Mouse (Mus musculus) gonadal fat pad, adult 2 months (tissue): ENCODE data around the gene Mmp7. TPM values are rescaled to one million over a fixed set of nuclear protein-coding genes. Genes with fewer than 3 reads are reported as not detected.

ENCODE experiments used
- DNase-seq: peaks from one replicate; pipeline ENCODE4 v3.0.0-alpha.2; 2012; ENCODE audit warnings: low read depth
- polyA plus RNA-seq: library from polyadenylated mRNA; depleted of rRNA; stranded (reverse); fragments of >200 nt; gene quantifications from 2 replicates; pipeline ENCODE4 v1.2.3, GENCODE M21; 2012; rRNA removed

Gene Mmp7
- polyA plus RNA-seq, 1 experiment, result 41.6 TPM

- no peak for DNase-seq
These were observed 52.3 kb downstream of the Mmp7 start for GRCm38 (mm10) chr9:7744156-7744555.

- no peak for DNase-seq
These were observed 57.0 kb downstream of the Mmp7 start for GRCm38 (mm10) chr9:7748881-7749280.

Other genes starting within 250 kb of the Mmp7 start
- 0.23 and 0.34 TPM in 2 replicates for gene Mmp3, start 246.3 kb upstream of the Mmp7 start, polyA plus RNA-seq
- not detected in 2 replicates for gene Mmp10, start 189.7 kb upstream of the Mmp7 start, polyA plus RNA-seq
- gene Mmp8, start 133.6 kb upstream of the Mmp7 start, polyA plus RNA-seq, result 0.08 TPM in 1 of 2 replicates, not detected in the other
- 0.15 and 0.27 TPM in 2 replicates for gene Mmp27, start 120.7 kb upstream of the Mmp7 start, polyA plus RNA-seq
- not detected in 2 replicates for gene Mmp20, start 63.9 kb upstream of the Mmp7 start, polyA plus RNA-seq
- gene Tmem123, start 72.0 kb downstream of the Mmp7 start, polyA plus RNA-seq, result 80.9 and 81.0 TPM in 2 replicates
- gene Birc2, start 145.0 kb downstream of the Mmp7 start, polyA plus RNA-seq, result 21.0 and 23.5 TPM in 2 replicates
- gene Birc3, start 181.1 kb downstream of the Mmp7 start, polyA plus RNA-seq, result 19.0 and 20.5 TPM in 2 replicates